Mouse (Mus musculus): ENCODE measurements around the gene Net1.

- TF ChIP-seq CTCF (IDR thresholded peaks at IDR 0.05; ENCODE audit: low read depth) (no peak), EP300 (IDR thresholded peaks at IDR 0.05; ENCODE audit: low read depth) (no peak)
Observed at GRCm38 (mm10) chr13:3876448-3876847, 41.6 kb downstream of the Net1 start.

Data from heart, postnatal 0 days (tissue).